Mouse (Mus musculus) midbrain, postnatal 0 days (tissue): ENCODE results near the gene Popdc2. TPM values are rescaled to one million over a fixed set of nuclear protein-coding genes. Genes with fewer than 3 reads are reported as not detected.

ENCODE experiments used
- ATAC-seq: fragments of 200-750 bp; cut with Nextera tagmentation; 2 replicates; pipeline ENCODE4 v1.8.0; 2017; ENCODE audit warnings: moderate number of reproducible peaks, mild to moderate bottlenecking, moderate TSS enrichment, moderate library complexity; ENCODE audit not compliant: low FRiP score
- DNase-seq: peaks from one replicate; pipeline ENCODE4 v3.0.0-alpha.2; 2015; ENCODE audit warnings: low spot score
- H3K27ac ChIP-seq: fragments of 300-500 bp; sonication (generic); 2 replicates; pipeline ENCODE4 v1.5.1; 2014; ENCODE audit warnings: low read depth, mild to moderate bottlenecking, low read length, mixed read lengths
- H3K27me3 ChIP-seq: fragments of 300-500 bp; sonication (generic); 2 replicates; pipeline ENCODE4 v1.6.1; 2014; ENCODE audit warnings: low read length, control low read depth, mixed read lengths; ENCODE audit not compliant: insufficient read depth
- H3K36me3 ChIP-seq: fragments of 300-500 bp; sonication (generic); 2 replicates; pipeline ENCODE4 v1.6.1; 2014; ENCODE audit warnings: low read length, control low read depth, mixed read lengths; ENCODE audit not compliant: insufficient read depth
- H3K4me1 ChIP-seq: fragments of 300-500 bp; sonication (generic); 2 replicates; pipeline ENCODE4 v1.6.1; 2014; ENCODE audit warnings: mild to moderate bottlenecking, control low read depth, antibody characterized with exemption, low read length, mixed read lengths; ENCODE audit not compliant: insufficient read depth
- H3K4me2 ChIP-seq: fragments of 300-500 bp; sonication (generic); 2 replicates; pipeline ENCODE4 v1.6.1; 2014; ENCODE audit warnings: low read depth, mild to moderate bottlenecking, low read length, mixed read lengths; ENCODE audit not compliant: poor library complexity, severe bottlenecking
- H3K4me3 ChIP-seq: fragments of 300-500 bp; sonication (generic); 2 replicates; pipeline ENCODE4 v1.5.1; 2014; ENCODE audit warnings: low read depth, mild to moderate bottlenecking, low read length, moderate library complexity
- H3K9ac ChIP-seq: fragments of 300-500 bp; sonication (generic); replicated peaks from 2 replicates; pipeline ENCODE4 v1.6.1; 2014; ENCODE audit warnings: mild to moderate bottlenecking, low read length, moderate library complexity, mixed read lengths; ENCODE audit not compliant: poor library complexity, severe bottlenecking
- H3K9me3 ChIP-seq: fragments of 300-500 bp; sonication (generic); 2 replicates; pipeline ENCODE4 v1.6.1; 2016; ENCODE audit warnings: low read length, control low read depth
- CTCF ChIP-seq: IDR thresholded peaks from 2 replicates; pipeline ENCODE4 v1.5.1; 2016; ENCODE audit warnings: antibody characterized with exemption, mild to moderate bottlenecking
- WGBS: fragments of 180-500 bp; shearing (Covaris S2); extraction: QIAGEN DNeasy Blood & Tissue Kit; methylation state at CpG from one replicate; pipeline ENCODE4 v1.1.7; 2014; 5-methylcytosine and 5-hydroxymethylcytosine counted together
- polyA plus RNA-seq: library from polyadenylated mRNA; unstranded; fragments of >200 nt; fragmentation: Nextera tagmentation; extraction: Ambion mirVana; gene quantifications from 2 replicates; pipeline ENCODE4 v1.2.1, GENCODE M21; 2015
- total RNA-seq: library from RNA; depleted of rRNA; stranded (reverse); fragments of >200 nt; gene quantifications from 2 replicates; pipeline ENCODE4 v1.2.3, GENCODE M21; 2014

Gene Popdc2
- total and polyA plus RNA-seq, 2 experiments from 2014 or later = 0.49 to 1.5 TPM

DNA sequence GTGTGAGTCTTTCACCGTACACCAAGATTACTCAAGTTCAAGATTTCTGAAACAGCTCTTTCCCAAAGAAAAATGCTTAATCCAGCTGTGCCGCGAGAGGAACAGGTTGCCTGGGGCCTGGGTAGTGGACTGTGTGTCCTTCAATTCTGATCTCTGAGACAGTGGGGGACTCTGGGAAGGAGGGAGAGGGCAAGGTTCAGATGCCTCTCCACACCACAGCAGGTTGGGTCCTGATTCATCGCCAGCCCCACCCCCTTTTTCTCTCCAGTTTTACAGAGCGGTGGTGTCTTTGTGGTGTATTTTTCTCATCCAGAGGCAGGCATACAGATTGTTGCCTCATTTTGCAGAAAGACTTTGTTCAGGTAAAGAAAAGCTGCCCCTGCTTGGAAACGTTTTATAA lies 36.3 kb downstream of the Popdc2 start:
- H3K27ac ChIP-seq = no peak overlapping the region
- no peaks in the 10 kb centered on the region for H3K27me3 ChIP-seq
- H3K9me3 ChIP-seq = no peaks in the 10 kb centered on the region
- ATAC-seq (no peak), DNase-seq (no peak)
- TF ChIP-seq CTCF = no peak
- no peak overlapping the region for H3K4me2 ChIP-seq
- WGBS = 88% methylated on average over 6 of the region's 6 CpGs
- H3K9ac ChIP-seq = no peak overlapping the region
- H3K4me1 ChIP-seq = peaks cover 11% of the 10 kb centered on the region
- H3K36me3 ChIP-seq = no peaks in the 10 kb centered on the region
- H3K4me3 ChIP-seq = no peak overlapping the region

DNA sequence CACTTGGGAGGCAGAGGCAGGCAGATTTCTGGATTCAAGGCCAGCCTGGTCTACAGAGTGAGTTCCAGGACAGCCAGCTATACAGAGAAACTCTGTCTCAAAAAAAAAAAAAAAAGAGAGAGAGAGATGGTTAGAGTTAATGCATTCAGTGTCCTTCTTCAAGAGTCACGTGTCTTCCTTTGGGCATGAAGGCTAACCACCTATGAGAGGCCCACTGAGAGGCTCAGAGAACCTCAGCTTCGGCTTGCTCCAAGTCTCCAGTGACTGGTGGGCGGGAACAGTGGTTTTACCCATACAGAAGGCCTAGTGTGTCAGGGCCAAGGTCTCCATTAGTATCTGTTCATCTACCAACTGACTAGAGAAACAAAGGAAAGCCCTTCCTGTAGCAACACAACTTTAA lies 37.1 kb downstream of the Popdc2 start:
- DNase-seq (no peak), ATAC-seq (peak; percentile 24; the same call in 1 of the 2 replicates)
- Histone ChIP-seq H3K27me3 (no peaks in the 10 kb centered on the region), H3K4me2 (peak overlapping the region; percentile 54), H3K36me3 (no peaks in the 10 kb centered on the region), H3K4me3 (no peak overlapping the region), H3K4me1 (peaks cover 11% of the 10 kb centered on the region), H3K9me3 (no peaks in the 10 kb centered on the region), H3K9ac (no peak overlapping the region), H3K27ac (peak overlapping the region; percentile 69; the same call in 1 of the 2 replicates)
- 69% methylated on average over 3 of the region's 3 CpGs for WGBS
- TF ChIP-seq CTCF = no peak

- peak overlapping the region; percentile 69; the same call in 1 of the 2 replicates for H3K27ac ChIP-seq
- ATAC-seq = peak; percentile 90
- peak; percentile 80 for DNase-seq
- no peak for TF ChIP-seq CTCF
- H3K4me2 ChIP-seq = peak overlapping the region; percentile 54
- H3K4me1 ChIP-seq = peaks cover 11% of the 10 kb centered on the region
- H3K9me3 ChIP-seq = no peaks in the 10 kb centered on the region
- H3K36me3 ChIP-seq = no peaks in the 10 kb centered on the region
- WGBS = 8% methylated on average over 17 of the region's 17 CpGs
- no peaks in the 10 kb centered on the region for H3K27me3 ChIP-seq
- peak overlapping the region; percentile 28; the same call in 1 of the 2 replicates for H3K4me3 ChIP-seq
- peak overlapping the region; percentile 51 for H3K9ac ChIP-seq
Measured at GRCm38 (mm10) chr16:38399531-38400231, 37.7 kb downstream of the Popdc2 start.

DNA sequence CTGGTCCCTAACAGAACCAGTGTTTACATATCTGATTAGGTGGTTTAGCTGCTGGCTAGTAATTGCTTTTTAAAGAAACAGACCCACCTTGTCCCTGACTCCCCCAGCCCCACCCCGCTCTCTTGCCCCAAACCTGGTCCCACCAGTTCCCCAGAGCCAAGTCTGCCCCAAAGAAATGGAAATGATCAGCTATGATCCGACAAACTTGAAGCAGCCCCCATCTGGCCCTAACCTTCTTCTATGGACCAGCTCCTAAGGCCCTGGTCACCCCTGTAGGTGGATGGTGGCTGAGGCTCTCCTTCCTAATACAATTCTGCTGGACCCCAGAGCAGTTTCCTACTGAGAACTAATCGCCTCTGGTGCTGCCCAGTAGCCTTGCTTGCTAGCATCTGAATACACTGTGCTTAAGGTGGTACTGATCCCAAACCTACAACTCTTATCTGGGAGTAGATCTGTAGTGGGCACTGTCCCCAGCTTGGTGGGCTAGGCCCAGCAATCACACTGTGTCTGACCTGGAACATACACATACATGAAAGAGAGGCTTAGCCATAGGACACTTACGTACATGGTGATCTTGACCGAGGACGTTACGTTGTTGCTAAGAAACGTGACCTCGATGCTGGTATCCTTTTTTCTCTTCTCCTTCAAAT lies 38.4 kb downstream of the Popdc2 start:
- TF ChIP-seq CTCF = no peak
- H3K9ac ChIP-seq = peak overlapping the region; percentile 51; the same call in 1 of the 2 replicates
- no peak overlapping the region for H3K4me3 ChIP-seq
- DNase-seq = peak; percentile 1
- peaks cover 11% of the 10 kb centered on the region for H3K4me1 ChIP-seq
- H3K9me3 ChIP-seq = no peaks in the 10 kb centered on the region
- H3K36me3 ChIP-seq = no peaks in the 10 kb centered on the region
- H3K27me3 ChIP-seq = no peaks in the 10 kb centered on the region
- 65% methylated on average over 9 of the region's 9 CpGs for WGBS
- H3K27ac ChIP-seq = 0 out of 2 replicates have a peak overlapping the region, but pooled peaks have one; percentile 1
- ATAC-seq = no peak; the same call in 1 of the 2 replicates
- H3K4me2 ChIP-seq = peak overlapping the region; percentile 54

GRCm38 (mm10) chr16:38401468-38401867 lies 39.5 kb downstream of the Popdc2 start:
- DNase-seq (no peak), ATAC-seq (no peak)
- H3K9me3 ChIP-seq = no peaks in the 10 kb centered on the region
- no peak overlapping the region for H3K27ac ChIP-seq
- H3K9ac ChIP-seq = no peak overlapping the region
- peaks cover 11% of the 10 kb centered on the region for H3K4me1 ChIP-seq
- H3K36me3 ChIP-seq = no peaks in the 10 kb centered on the region
- no peak overlapping the region for H3K4me2 ChIP-seq
- TF ChIP-seq CTCF = no peak
- WGBS = 70% methylated on average over 6 of the region's 6 CpGs
- no peak overlapping the region for H3K4me3 ChIP-seq
- no peaks in the 10 kb centered on the region for H3K27me3 ChIP-seq

DNA sequence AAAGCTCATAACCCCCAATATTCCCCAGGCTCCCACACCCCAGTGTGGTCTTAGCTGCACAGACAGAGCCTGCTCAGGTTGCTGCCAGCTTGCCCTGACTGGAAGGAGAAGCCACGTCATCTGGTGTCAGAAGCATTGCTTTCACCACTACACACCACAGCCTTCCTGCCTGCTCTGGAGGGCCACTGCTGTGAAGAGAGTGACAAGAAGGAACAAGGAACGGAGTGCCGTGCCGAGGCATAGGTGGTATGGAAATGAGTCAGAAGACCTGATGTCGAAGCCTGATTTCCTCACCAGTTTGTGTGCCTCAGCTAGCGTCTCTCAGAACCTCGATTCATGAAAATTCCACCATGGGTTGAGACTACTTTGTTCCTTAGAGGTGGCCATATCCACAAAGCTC lies 41.6 kb downstream of the Popdc2 start:
- no peak for TF ChIP-seq CTCF
- peaks cover 11% of the 10 kb centered on the region for H3K4me1 ChIP-seq
- H3K9ac ChIP-seq = no peak overlapping the region
- DNase-seq = no peak
- no peak for ATAC-seq
- H3K4me2 ChIP-seq = no peak overlapping the region
- 92% methylated on average over 7 of the region's 7 CpGs for WGBS
- H3K4me3 ChIP-seq = no peak overlapping the region
- no peaks in the 10 kb centered on the region for H3K9me3 ChIP-seq
- H3K27ac ChIP-seq = no peak overlapping the region
- no peaks in the 10 kb centered on the region for H3K36me3 ChIP-seq
- H3K27me3 ChIP-seq = no peaks in the 10 kb centered on the region
